Mouse (Mus musculus): Measurements from ENCODE around the gene Por. TPM values are rescaled to one million over a fixed set of nuclear protein-coding genes. Genes with fewer than 3 reads are reported as not detected.

The Por gene
- polyA plus RNA-seq, 1 experiment: 28.4 TPM

DNA sequence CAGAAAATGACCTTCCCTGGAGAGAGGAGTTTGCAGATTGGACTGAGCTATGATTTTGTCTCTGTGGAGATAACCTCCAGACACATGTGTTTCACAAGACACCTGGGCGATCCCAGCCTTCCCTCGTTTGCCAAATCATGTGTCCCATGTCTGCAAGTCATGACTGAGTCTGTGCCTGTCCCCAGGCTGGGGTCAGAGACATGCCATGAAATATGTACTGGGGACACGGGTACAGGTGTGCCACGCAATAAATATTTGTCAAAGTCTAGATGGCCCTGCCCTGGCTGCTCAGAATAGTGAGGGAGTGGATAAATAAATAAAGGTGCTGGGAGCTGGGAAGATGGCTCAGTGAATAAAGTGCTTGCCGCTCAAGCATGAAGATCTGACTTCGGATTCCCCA lies 23.8 kb upstream of the Por start:
- no peak overlapping the region for H3K27ac ChIP-seq (ENCODE audit: control insufficient read depth, insufficient read depth, low read depth, low read length, poor library complexity)
- TF ChIP-seq CTCF (IDR thresholded peaks at IDR 0.05; ENCODE audit: control insufficient read depth, insufficient read depth, low read length) (no peak), POLR2A (IDR thresholded peaks at IDR 0.05; ENCODE audit: borderline replicate concordance, control insufficient read depth, low read depth, low read length) (no peak)
- no peaks in the 10 kb centered on the region for H3K4me1 ChIP-seq (ENCODE audit: control insufficient read depth, insufficient read depth, low read length)
- H3K4me3 ChIP-seq (replicated peaks; ENCODE audit: control insufficient read depth, low read depth, low read length): no peak overlapping the region
- WGBS: 73% methylated on average over 6 of the region's 6 CpGs

DNA sequence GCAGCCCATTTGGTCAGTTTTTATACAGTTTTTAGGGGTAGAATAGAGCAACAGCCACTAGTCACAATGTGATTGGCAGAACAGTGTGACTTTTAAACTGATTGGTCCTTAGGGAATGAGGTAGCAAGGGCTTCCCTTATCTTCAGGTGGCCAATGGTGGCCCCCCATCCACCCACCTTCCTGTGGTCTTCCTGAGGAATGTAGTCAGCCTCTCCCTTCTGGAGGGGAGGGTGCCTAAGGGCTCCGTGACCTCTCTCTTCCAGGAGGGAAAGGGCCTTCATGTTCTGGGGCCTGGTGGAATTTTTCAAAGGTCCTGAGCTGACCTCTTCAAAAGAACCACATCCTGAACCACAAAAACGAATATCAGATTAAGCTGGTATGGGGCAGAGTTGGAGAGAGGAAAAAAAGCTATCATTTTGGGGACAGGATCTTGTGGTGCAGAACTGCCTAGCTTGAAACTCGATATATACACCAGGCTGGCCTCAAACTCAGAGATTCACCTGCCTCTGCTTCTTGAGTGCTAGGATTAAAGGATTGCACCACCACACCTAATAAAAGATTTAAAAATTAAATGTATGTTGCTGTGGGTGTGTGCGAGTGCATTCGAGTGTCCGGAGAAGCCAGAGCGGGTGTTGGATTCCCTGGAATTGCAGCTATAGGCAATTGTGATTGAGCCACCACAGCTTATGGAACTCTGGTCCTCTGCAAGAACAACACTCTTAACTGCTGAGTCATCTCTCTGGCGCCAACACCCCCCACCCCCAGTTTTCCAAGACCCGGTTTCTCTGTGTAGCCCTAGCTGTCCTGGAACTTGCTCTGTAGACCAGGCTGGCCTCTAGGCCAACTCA lies 21.1 kb upstream of the Por start:
- 45% methylated on average over 9 of the region's 9 CpGs for WGBS
- TF ChIP-seq POLR2A (IDR thresholded peaks at IDR 0.05; ENCODE audit: borderline replicate concordance, control insufficient read depth, low read depth, low read length) (no peak), CTCF (IDR thresholded peaks at IDR 0.05; ENCODE audit: control insufficient read depth, insufficient read depth, low read length) (no peak)
- H3K4me1 ChIP-seq (ENCODE audit: control insufficient read depth, insufficient read depth, low read length): no peaks in the 10 kb centered on the region
- H3K4me3 ChIP-seq (replicated peaks; ENCODE audit: control insufficient read depth, low read depth, low read length): no peak overlapping the region
- no peak overlapping the region for H3K27ac ChIP-seq (ENCODE audit: control insufficient read depth, insufficient read depth, low read depth, low read length, poor library complexity)

DNA sequence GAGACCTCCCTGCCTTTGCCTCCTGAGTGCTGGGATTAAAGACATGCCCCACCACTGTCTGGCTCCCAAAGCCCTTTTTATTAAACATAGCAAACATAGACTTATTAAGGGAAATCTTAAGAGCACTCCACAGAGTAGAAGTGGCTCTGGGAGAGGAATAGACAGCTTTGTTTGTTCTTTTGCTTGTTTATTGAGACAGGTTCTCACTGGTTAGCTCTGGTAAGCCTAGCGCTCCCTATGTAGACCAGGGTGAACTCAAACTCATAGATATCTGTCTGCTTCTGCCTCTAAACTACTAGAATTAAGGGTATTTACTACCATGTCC lies 20.6 kb upstream of the Por start:
- 83% methylated on average over 1 of the region's 1 CpGs for WGBS
- no peak for TF ChIP-seq POLR2A (IDR thresholded peaks at IDR 0.05; ENCODE audit: borderline replicate concordance, control insufficient read depth, low read depth, low read length)
- TF ChIP-seq CTCF (IDR thresholded peaks at IDR 0.05; ENCODE audit: control insufficient read depth, insufficient read depth, low read length): no peak
- Histone ChIP-seq H3K4me3 (replicated peaks; ENCODE audit: control insufficient read depth, low read depth, low read length) (no peak overlapping the region), H3K27ac (ENCODE audit: control insufficient read depth, insufficient read depth, low read depth, low read length, poor library complexity) (no peak overlapping the region), H3K4me1 (ENCODE audit: control insufficient read depth, insufficient read depth, low read length) (no peaks in the 10 kb centered on the region)

DNA sequence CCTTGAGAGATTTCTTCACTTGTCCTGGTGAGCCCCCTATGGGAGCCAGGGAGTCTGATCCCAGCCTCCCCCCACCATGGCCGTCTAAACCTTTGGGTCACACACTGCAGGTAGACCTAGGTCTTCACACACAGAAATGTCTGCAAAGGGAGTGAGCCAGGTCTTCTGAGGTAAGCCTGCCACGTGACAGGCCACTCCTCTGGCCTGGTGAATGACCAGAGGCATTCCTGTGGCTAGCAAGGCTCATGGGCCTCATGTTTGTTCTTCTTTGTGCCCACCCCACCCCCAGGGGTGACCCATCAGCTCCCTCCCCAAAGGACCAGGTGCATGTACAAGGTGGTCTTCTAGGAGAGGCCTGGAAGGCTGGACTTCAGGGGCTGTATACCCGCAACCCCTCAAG lies 18.3 kb upstream of the Por start:
- Histone ChIP-seq H3K4me1 (ENCODE audit: control insufficient read depth, insufficient read depth, low read length) (no peaks in the 10 kb centered on the region; the same call in 1 of the 2 replicates), H3K27ac (ENCODE audit: control insufficient read depth, insufficient read depth, low read depth, low read length, poor library complexity) (no peak overlapping the region), H3K4me3 (replicated peaks; ENCODE audit: control insufficient read depth, low read depth, low read length) (no peak overlapping the region)
- TF ChIP-seq CTCF (IDR thresholded peaks at IDR 0.05; ENCODE audit: control insufficient read depth, insufficient read depth, low read length) (no peak), POLR2A (IDR thresholded peaks at IDR 0.05; ENCODE audit: borderline replicate concordance, control insufficient read depth, low read depth, low read length) (no peak)
- WGBS: 76% methylated on average over 3 of the region's 3 CpGs

DNA sequence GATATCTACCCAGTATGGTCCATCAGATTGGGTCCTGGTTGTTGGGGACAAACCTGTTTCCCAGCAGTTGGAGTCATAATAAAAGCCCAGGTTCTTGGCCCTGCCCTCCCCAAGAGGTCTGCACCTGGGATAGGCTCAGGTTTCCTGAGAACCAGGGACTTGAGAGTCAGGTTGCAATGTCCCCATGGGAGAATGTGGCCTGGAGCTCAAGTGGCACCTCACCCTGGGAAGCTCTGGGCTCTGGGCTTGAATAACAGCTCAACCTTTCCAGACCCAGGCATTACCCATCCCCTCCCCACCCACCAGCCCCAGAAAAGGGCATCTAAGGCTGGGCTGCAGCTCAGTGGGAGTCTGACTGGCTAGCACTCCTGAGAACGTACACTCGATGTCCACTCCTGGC lies 16.6 kb upstream of the Por start:
- Histone ChIP-seq H3K4me1 (ENCODE audit: control insufficient read depth, insufficient read depth, low read length) (peaks cover 4% of the 10 kb centered on the region), H3K27ac (ENCODE audit: control insufficient read depth, insufficient read depth, low read depth, low read length, poor library complexity) (no peak overlapping the region), H3K4me3 (replicated peaks; ENCODE audit: control insufficient read depth, low read depth, low read length) (no peak overlapping the region)
- 78% methylated on average over 2 of the region's 2 CpGs for WGBS
- TF ChIP-seq CTCF (IDR thresholded peaks at IDR 0.05; ENCODE audit: control insufficient read depth, insufficient read depth, low read length) (no peak), POLR2A (IDR thresholded peaks at IDR 0.05; ENCODE audit: borderline replicate concordance, control insufficient read depth, low read depth, low read length) (no peak)

DNA sequence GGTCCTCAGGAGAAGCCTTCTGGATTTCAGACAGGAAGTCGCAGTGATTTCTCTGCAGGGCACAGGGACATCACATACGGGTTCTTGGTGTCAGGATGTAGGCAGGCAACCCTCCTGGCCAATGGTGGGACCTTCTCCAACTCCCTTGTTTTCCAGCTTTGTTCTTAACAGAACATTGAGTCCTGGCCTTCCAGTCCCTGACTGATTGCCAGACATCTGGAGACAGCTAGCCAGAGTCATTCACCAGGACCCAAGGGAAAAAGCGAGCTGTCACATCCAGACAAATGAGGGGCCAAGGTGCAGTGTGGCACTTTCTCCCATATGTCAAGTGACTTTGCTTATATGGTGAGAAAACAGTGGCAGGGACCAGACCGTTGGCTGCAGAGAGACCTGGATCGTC lies 13.8 kb upstream of the Por start:
- TF ChIP-seq POLR2A (IDR thresholded peaks at IDR 0.05; ENCODE audit: borderline replicate concordance, control insufficient read depth, low read depth, low read length): no peak
- no peak for TF ChIP-seq CTCF (IDR thresholded peaks at IDR 0.05; ENCODE audit: control insufficient read depth, insufficient read depth, low read length)
- Histone ChIP-seq H3K4me3 (replicated peaks; ENCODE audit: control insufficient read depth, low read depth, low read length) (no peak overlapping the region), H3K27ac (ENCODE audit: control insufficient read depth, insufficient read depth, low read depth, low read length, poor library complexity) (no peak overlapping the region), H3K4me1 (ENCODE audit: control insufficient read depth, insufficient read depth, low read length) (peaks cover 4% of the 10 kb centered on the region)
- 80% methylated on average over 5 of the region's 5 CpGs for WGBS

DNA sequence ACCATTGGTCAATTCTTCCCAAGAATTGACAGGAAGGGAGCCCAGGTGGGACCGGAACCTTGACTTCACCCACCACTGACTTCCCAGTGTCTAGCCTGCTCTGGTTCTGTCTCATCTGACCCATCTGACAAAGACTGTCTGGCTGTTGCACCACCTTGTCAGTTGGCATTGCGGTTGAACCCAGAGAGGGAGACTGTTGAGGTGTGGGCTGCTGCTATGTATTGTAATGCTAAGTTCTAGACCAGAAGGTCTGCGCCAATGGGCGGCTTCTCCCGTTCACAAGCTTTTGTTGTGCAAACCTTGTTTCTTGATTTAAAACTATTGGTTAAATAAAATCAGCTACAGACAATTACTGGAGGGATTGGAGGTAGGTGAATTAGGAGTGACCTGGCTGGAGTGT lies 12.7 kb upstream of the Por start:
- TF ChIP-seq CTCF (IDR thresholded peaks at IDR 0.05; ENCODE audit: control insufficient read depth, insufficient read depth, low read length): no peak
- TF ChIP-seq POLR2A (IDR thresholded peaks at IDR 0.05; ENCODE audit: borderline replicate concordance, control insufficient read depth, low read depth, low read length): no peak
- H3K4me3 ChIP-seq (replicated peaks; ENCODE audit: control insufficient read depth, low read depth, low read length): no peak overlapping the region
- H3K27ac ChIP-seq (ENCODE audit: control insufficient read depth, insufficient read depth, low read depth, low read length, poor library complexity): no peak overlapping the region
- 54% methylated on average over 5 of the region's 5 CpGs for WGBS
- peaks cover 4% of the 10 kb centered on the region for H3K4me1 ChIP-seq (ENCODE audit: control insufficient read depth, insufficient read depth, low read length)

DNA sequence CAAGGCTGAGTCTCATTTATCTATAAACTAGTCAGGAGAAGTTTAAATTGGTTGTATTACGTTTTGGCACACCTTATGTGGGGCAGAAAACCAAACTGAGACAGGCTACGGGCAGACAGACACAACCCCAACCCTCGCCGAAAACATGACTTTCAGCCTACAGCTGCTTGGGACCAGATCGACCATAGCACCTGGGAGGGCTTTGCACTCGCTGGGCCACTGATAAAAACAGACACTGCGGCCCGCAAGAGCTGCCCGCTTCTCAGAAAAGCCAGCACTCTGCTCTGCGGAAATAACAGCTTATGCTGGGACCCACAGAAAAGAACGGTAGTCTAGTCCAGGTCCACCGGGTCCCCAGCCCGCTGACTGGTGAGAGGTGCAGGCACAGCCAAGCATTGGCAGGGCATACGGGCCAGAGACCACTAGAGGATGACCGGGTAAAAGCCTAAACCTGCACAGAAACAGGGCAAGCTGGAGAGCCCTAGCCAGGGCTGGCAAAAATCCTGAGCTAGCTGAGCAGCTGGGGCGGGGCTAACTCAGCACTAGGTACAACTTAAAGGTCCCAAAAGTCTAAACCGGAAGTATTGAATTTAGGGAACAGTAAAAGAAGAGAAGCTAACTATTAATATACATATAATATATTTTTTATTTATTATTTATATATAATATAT lies 12.0 kb upstream of the Por start:
- 33% methylated on average over 17 of the region's 17 CpGs for WGBS
- Histone ChIP-seq H3K27ac (ENCODE audit: control insufficient read depth, insufficient read depth, low read depth, low read length, poor library complexity) (peak overlapping the region; percentile 12; the same call in 1 of the 2 replicates), H3K4me1 (ENCODE audit: control insufficient read depth, insufficient read depth, low read length) (peaks cover 4% of the 10 kb centered on the region), H3K4me3 (replicated peaks; ENCODE audit: control insufficient read depth, low read depth, low read length) (no peak overlapping the region)
- TF ChIP-seq CTCF (IDR thresholded peaks at IDR 0.05; ENCODE audit: control insufficient read depth, insufficient read depth, low read length): no peak
- TF ChIP-seq POLR2A (IDR thresholded peaks at IDR 0.05; ENCODE audit: borderline replicate concordance, control insufficient read depth, low read depth, low read length): no peak

Measured in bone marrow, adult 2 months (tissue).